Mouse (Mus musculus) central nervous system, embryonic 18 days (tissue): ENCODE data around the gene Papss2. TPM values are rescaled to one million over a fixed set of nuclear protein-coding genes. Genes with fewer than 3 reads are reported as not detected.

Experiments used
- polyA plus RNA-seq: library from polyadenylated mRNA; depleted of rRNA; stranded (reverse); fragments of >200 nt; gene quantifications from 2 replicates; pipeline ENCODE4 v1.2.3, GENCODE M21; 2012; rRNA removed

The Papss2 gene
- polyA plus RNA-seq: 1.4 and 1.6 TPM in 2 replicates

DNA sequence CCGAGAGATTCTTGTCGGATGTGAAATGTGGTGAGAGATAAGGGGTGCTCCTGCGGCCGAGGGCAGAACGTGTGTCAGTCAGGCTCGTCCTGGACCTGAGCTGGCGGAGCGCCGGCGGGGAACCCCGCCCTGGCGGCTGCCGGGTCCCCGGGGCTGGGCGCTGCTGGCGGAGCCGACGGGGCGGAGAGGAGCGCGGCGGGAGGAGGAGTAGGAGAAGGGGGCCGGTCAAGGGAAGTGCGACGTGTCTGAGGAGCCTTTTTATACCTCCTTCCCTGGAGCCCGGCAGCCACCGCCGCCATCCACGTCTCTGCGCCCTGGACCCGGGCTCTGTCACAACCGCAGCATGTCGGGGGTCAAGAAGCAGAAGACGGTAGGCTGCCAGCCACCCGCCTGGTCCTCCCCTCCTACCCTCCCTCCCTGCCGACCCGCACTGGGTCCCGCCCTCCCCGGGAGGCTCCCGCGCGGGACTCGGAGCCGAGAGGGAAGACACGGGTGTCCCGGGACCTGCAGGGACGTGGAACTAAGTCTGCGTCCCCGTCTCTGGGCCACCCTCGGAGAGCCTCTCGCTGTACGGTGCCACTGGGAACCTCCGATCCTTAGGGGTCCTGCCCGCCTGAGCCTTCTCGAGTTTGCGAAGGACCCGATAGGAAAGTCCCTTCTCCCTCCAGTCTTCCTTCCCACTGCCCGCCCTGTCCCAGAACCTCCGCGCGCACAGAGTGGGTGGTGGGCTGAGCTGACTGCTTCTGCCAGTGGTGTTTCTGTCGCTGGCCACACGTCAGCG, at the start of gene Papss2:
Papss2 (plus strand) TSS at position 285 of the 781 bp plus-strand sequence.

Other genes with a start within 250 kb of the Papss2 start
- gene Sgms1, start 206.1 kb upstream of the Papss2 start, polyA plus RNA-seq: 12.0 and 12.1 TPM in 2 replicates
- gene Rpl9-ps6, start 129.2 kb upstream of the Papss2 start, polyA plus RNA-seq: 33.1 and 41.5 TPM in 2 replicates
- gene Minpp1, start 110.0 kb upstream of the Papss2 start, polyA plus RNA-seq: 35.3 and 36.1 TPM in 2 replicates
- 73.5 and 82.3 TPM in 2 replicates for gene Atad1, start 144.0 kb downstream of the Papss2 start, polyA plus RNA-seq
- gene Pten, start 161.7 kb downstream of the Papss2 start, polyA plus RNA-seq: 36.3 and 37.4 TPM in 2 replicates